Mouse (Mus musculus): Measurements from ENCODE around the gene Gm21761. TPM values are rescaled to one million over a fixed set of nuclear protein-coding genes. Genes with fewer than 3 reads are reported as not detected.
"Not testable (repeated sequence)": the region's sequence is repeated elsewhere in the genome, so short reads cannot be mapped to it uniquely, and the experiment has no call there.

Gene Gm21761
- polyA plus RNA-seq, 2 experiments: not detected

DNA sequence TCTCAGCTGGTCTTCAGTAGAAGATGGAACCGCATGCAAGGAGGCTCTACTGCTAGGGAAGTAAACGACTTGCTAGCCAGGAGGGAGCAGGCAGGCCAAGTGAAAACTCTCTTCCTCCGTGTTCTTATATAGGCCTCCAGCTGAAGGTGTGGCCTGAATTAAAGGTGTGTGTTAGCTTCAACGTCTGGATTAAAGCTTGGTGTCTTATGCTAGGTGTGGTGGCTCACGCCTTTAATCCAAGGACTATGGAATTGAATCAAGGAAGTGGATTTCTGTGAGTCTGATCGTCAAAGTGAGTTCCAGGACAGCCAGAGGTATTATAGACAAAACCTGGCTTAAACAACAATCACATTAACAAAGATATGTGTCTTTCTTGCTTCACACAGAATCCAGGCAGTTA, 21.6 kb upstream of the Gm21761 start, which contains the start of gene B020031M17Rik:
Gene B020031M17Rik (minus strand): TSS at position 101 of the 400 bp plus-strand sequence.
- H3K4me3 ChIP-seq (ENCODE audit: insufficient read depth in 1 of 2, low read depth in 2 of 2, low read length in 2 of 2); H3K9me3 ChIP-seq (ENCODE audit: control insufficient read depth, low read length); H3K9ac ChIP-seq (replicated peaks); ATAC-seq (ENCODE audit: insufficient read depth); H3K4me2 ChIP-seq (ENCODE audit: low read depth); H3K27ac ChIP-seq; H3K4me1 ChIP-seq (replicated peaks; ENCODE audit: control insufficient read depth in 2 of 2, insufficient read depth in 2 of 2, low read length in 1 of 2); H3K27me3 ChIP-seq (ENCODE audit: control insufficient read depth, insufficient read depth, low read length); H3K36me3 ChIP-seq (replicated peaks; ENCODE audit: control insufficient read depth, insufficient read depth, low read depth); DNase-seq (ENCODE audit: low read depth in 3 of 3, low spot score in 3 of 3): not testable (repeated sequence)
- 44% methylated on average over 3 of the region's 6 CpGs for WGBS (ENCODE audit: insufficient replicate concordance)

DNA sequence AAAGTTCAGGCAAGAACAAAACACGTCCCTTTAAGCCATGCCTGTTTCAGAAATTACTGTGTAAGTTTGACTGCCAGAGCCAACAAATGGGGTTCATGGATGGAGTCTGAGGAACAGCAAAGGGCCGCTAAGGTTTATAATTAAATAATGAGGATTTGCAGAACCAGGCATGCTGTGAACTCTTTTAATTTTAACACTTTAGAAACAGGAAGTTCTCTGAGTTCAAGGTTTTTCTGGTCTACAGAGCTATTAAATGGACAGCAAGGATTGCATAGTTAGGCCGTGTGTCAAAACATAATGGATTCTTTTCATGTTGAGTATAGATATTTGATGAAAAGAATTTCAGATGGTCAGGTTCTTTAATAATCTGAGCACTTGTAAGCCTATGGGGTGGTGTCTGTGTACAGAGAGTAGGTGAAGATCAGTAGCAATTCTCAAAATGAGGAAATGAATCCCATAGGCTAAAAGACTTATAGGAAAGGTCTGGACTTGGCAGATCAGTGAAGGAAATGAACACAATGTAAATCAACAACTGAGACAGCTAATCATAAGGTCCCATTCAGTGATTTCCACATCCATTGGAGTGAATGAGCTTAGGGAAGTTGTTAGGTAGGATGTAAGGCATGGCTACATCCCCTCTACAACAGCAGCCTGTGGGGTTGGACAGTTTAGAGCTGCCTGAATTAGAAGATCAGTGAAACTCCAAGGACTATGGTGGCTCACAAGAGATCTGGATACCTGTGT, 4.3 kb downstream of the Gm21761 start:
- H3K36me3 ChIP-seq (replicated peaks; ENCODE audit: control insufficient read depth, insufficient read depth, low read depth); H3K4me3 ChIP-seq (ENCODE audit: insufficient read depth in 1 of 2, low read depth in 2 of 2, low read length in 2 of 2); H3K4me1 ChIP-seq (replicated peaks; ENCODE audit: control insufficient read depth in 2 of 2, insufficient read depth in 2 of 2, low read length in 1 of 2); H3K27me3 ChIP-seq (ENCODE audit: control insufficient read depth, insufficient read depth, low read length); H3K9me3 ChIP-seq (ENCODE audit: control insufficient read depth, low read length); H3K4me2 ChIP-seq (ENCODE audit: low read depth); DNase-seq (ENCODE audit: low read depth in 3 of 3, low spot score in 3 of 3); ATAC-seq (ENCODE audit: insufficient read depth); H3K27ac ChIP-seq; H3K9ac ChIP-seq (replicated peaks): not testable (repeated sequence)
- 69% methylated on average over 2 of the region's 3 CpGs for WGBS (ENCODE audit: insufficient replicate concordance)

DNA sequence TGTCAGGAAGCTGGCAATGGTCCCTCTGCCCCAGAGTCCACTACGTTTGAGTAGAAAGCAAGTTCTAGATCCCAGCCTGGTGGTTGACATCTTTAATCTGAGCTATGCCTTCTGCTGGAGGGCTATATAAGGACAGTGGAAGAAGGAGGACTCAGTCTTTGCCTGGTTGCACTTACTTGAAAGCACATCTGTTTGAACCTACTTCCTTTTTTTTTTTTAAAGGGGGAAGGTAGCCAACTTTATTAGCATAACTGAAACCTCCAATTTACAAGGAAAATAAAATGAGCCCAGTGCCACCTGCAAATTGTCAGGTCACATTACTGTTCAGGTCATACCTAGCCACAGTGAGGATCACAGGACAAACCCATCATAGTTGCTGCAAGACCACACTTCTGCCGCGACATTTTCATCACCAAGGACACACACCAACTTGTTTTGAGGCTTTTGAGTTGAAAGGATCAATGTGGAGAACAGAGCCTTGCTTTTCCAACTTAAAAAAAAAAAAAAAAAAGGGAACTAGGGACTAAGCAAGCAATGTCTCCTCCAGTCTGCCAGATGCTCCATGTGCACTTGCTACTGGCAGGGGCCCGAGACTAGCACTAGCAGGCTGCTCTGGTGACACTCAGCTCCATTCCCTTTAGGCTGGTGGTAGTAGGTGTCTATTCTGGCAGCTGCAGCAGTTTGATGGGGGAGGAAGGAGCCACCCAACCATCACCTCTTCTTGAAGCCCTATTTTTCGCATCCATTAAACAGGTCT, 11.9 kb downstream of the Gm21761 start:
- not testable (repeated sequence) for H3K36me3 ChIP-seq (replicated peaks; ENCODE audit: control insufficient read depth, insufficient read depth, low read depth); H3K27me3 ChIP-seq (ENCODE audit: control insufficient read depth, insufficient read depth, low read length); DNase-seq (ENCODE audit: low read depth in 3 of 3, low spot score in 3 of 3); H3K27ac ChIP-seq; H3K4me3 ChIP-seq (ENCODE audit: insufficient read depth in 1 of 2, low read depth in 2 of 2, low read length in 2 of 2); H3K9ac ChIP-seq (replicated peaks); ATAC-seq (ENCODE audit: insufficient read depth); H3K4me2 ChIP-seq (ENCODE audit: low read depth); H3K4me1 ChIP-seq (replicated peaks; ENCODE audit: control insufficient read depth in 2 of 2, insufficient read depth in 2 of 2, low read length in 1 of 2); H3K9me3 ChIP-seq (ENCODE audit: control insufficient read depth, low read length)
- 47% methylated on average over 4 of the region's 5 CpGs for WGBS (ENCODE audit: insufficient replicate concordance)

DNA sequence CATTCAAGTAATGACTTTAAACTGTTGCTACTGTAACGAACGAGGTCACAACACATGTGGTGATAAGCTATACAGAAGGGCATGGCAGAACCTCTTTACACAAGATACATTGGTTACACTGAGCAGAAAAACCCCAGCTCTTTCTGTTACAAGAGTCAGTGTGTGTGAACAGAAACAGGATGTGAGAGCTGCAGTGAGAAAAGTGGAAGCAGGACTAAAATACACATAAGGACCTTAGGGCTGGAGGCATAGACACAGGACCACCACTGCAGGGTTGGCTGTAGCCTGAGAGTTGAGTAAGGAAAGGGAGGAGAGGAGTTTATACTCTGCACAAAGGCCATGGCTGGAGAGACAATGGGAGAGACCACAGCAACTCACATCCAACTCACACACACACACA, 12.6 kb downstream of the Gm21761 start:
- H3K36me3 ChIP-seq (replicated peaks; ENCODE audit: control insufficient read depth, insufficient read depth, low read depth); H3K4me2 ChIP-seq (ENCODE audit: low read depth); H3K27me3 ChIP-seq (ENCODE audit: control insufficient read depth, insufficient read depth, low read length); H3K9ac ChIP-seq (replicated peaks); H3K27ac ChIP-seq; H3K4me3 ChIP-seq (ENCODE audit: insufficient read depth in 1 of 2, low read depth in 2 of 2, low read length in 2 of 2); DNase-seq (ENCODE audit: low read depth in 3 of 3, low spot score in 3 of 3); H3K4me1 ChIP-seq (replicated peaks; ENCODE audit: control insufficient read depth in 2 of 2, insufficient read depth in 2 of 2, low read length in 1 of 2); ATAC-seq (ENCODE audit: insufficient read depth); H3K9me3 ChIP-seq (ENCODE audit: control insufficient read depth, low read length): not testable (repeated sequence)
- whole genome bisulfite sequencing (ENCODE audit: insufficient replicate concordance): 27% methylated on average over 2 of the region's 2 CpGs

DNA sequence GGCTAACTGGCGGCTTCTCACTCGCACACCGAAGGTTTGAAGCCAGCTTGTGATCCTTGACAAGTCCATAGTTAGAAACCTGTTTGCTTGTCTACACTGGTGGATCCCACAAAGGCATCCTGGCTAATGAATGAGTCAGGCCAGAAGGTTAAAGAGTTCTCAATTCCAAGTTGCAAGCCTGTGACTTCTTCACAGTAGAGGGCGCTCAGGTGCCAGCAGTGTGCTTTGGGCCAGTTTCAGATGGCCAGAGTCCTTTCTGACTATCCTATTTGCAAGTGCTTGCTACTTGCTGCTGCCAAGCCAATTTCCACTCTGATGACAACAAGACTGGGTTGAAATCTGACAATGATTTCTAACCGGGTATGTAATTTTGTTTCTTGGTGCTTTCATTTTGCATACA, 30.5 kb downstream of the Gm21761 start:
- H3K27me3 ChIP-seq (ENCODE audit: control insufficient read depth, insufficient read depth, low read length); H3K4me3 ChIP-seq (ENCODE audit: insufficient read depth in 1 of 2, low read depth in 2 of 2, low read length in 2 of 2); H3K27ac ChIP-seq; H3K9ac ChIP-seq (replicated peaks); H3K36me3 ChIP-seq (replicated peaks; ENCODE audit: control insufficient read depth, insufficient read depth, low read depth); H3K9me3 ChIP-seq (ENCODE audit: control insufficient read depth, low read length); ATAC-seq (ENCODE audit: insufficient read depth); H3K4me2 ChIP-seq (ENCODE audit: low read depth); H3K4me1 ChIP-seq (replicated peaks; ENCODE audit: control insufficient read depth in 2 of 2, insufficient read depth in 2 of 2, low read length in 1 of 2); DNase-seq (ENCODE audit: low read depth in 3 of 3, low spot score in 3 of 3): not testable (repeated sequence)
- 43% methylated on average over 4 of the region's 5 CpGs for WGBS (ENCODE audit: insufficient replicate concordance)

DNA sequence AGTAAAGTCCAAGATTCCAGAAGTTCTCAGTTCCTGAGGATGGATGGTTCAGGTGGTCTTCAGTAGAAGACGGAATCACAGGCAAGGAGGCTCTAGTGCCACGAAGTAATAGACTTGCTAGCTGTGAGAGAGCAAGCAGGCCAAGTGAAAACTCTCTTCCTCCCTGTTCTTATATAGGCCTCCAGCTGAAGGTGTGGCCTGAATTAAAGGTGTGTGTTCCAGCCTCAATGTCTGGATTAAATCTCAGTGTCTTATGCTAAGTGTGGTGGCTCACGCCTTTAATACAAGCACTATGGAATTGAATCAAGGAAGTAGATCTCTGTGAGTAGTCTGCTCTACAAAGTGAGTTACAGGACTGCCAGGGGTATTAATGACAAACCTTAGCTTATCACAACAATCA, 34.4 kb downstream of the Gm21761 start, which contains the start of gene Tcstv1:
Gene Tcstv1 (minus strand): TSS at position 101 of the 400 bp plus-strand sequence.
- H3K9me3 ChIP-seq (ENCODE audit: control insufficient read depth, low read length); H3K9ac ChIP-seq (replicated peaks); H3K27me3 ChIP-seq (ENCODE audit: control insufficient read depth, insufficient read depth, low read length); H3K4me1 ChIP-seq (replicated peaks; ENCODE audit: control insufficient read depth in 2 of 2, insufficient read depth in 2 of 2, low read length in 1 of 2); ATAC-seq (ENCODE audit: insufficient read depth); H3K4me2 ChIP-seq (ENCODE audit: low read depth); H3K36me3 ChIP-seq (replicated peaks; ENCODE audit: control insufficient read depth, insufficient read depth, low read depth); DNase-seq (ENCODE audit: low read depth in 3 of 3, low spot score in 3 of 3); H3K27ac ChIP-seq; H3K4me3 ChIP-seq (ENCODE audit: insufficient read depth in 1 of 2, low read depth in 2 of 2, low read length in 2 of 2): not testable (repeated sequence)
- WGBS (ENCODE audit: insufficient replicate concordance): 40% methylated on average over 3 of the region's 3 CpGs

DNA sequence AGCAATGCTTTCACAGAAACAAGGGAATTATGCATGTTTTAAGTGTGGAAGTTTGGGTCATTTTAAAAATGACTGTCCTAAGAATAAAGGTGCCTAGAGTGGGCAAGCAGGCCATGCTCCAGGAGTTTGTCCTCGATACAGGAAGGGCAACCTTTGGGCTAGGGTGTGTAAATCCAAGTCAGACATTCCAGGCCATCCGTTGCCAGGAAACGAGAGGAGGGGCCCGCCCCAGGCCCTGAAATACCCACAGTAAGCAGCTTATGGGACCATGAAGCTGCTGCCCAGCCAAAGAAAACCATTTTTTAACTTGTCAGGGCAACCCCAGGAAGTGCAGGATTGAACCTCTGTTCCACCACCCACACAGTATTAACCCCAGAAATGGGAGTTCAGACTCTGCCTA, 42.2 kb downstream of the Gm21761 start:
- H3K27ac ChIP-seq: not testable (repeated sequence)

More for the DNA sequence above, 42.2 kb downstream of the Gm21761 start:
- DNase-seq (ENCODE audit: low read depth in 3 of 3, low spot score in 3 of 3); H3K4me3 ChIP-seq (ENCODE audit: insufficient read depth in 1 of 2, low read depth in 2 of 2, low read length in 2 of 2); H3K4me2 ChIP-seq (ENCODE audit: low read depth); ATAC-seq (ENCODE audit: insufficient read depth); H3K27me3 ChIP-seq (ENCODE audit: control insufficient read depth, insufficient read depth, low read length); H3K4me1 ChIP-seq (replicated peaks; ENCODE audit: control insufficient read depth in 2 of 2, insufficient read depth in 2 of 2, low read length in 1 of 2); H3K36me3 ChIP-seq (replicated peaks; ENCODE audit: control insufficient read depth, insufficient read depth, low read depth); H3K9me3 ChIP-seq (ENCODE audit: control insufficient read depth, low read length); H3K9ac ChIP-seq (replicated peaks): not testable (repeated sequence)
- 40% methylated on average over 4 of the region's 4 CpGs for WGBS (ENCODE audit: insufficient replicate concordance)

All from liver, embryonic 14.5 days (tissue).